13 mouse cellular contexts compared by ENCODE assay signal in the genomic region with DNA sequence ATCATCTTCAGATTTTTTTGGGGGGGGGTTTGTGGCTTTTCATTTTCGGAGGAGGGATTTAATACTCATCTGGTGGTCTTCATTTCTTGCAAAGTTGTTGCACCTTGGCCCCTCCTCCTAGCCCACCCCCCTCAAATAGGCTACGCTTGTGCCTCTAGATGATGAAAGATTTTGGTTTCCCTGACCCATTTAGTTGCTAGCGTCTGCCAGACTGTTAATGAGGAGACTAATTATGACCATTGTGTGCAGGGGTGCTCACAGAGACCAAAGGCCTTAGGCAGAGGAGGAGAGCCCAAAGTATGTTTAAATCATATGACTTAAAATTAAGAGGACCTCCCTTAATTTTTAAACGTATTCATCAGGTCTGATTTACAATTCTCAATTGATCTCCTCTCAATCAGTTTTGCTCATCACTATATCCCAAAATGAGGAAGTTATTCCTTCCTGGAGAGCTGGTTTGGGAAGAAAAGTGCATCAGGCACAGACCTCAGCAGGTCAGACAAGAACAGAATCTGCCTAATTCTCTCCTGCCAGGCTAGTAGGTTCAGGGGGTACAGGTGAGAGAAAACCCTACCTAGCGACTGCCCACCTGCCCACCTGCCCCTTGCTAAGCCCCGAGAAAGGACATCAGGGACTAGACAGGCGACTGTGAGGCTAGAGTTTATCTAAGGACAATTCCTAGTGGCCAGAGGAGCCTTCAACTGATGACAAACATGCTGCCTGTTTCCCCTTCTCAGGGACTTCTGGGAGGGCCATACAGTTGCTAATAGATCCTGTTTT.
DNase-seq lines count a peak whose midpoint lies in the region; ATAC-seq and TF ChIP-seq lines count a peak whose summit lies in the region.
"Had no signal": no experiment of that assay in that cellular context is flagged by ENCODE, and none has a peak within 500 bp of the region (broad histone marks: within the 10 kb centered on the region; RNA-seq: fewer than 3 reads in every experiment).

No protein-coding gene starts in this region.

- no peaks in the 10 kb centered on the region for H3K9me3 ChIP-seq in forebrain, embryonic 10.5 days
- H3K9me3 ChIP-seq in hindbrain, embryonic 13.5 days: no peaks in the 10 kb centered on the region
- no peaks in the 10 kb centered on the region for H3K9me3 ChIP-seq in midbrain, embryonic 14.5 days (ENCODE audit: control insufficient read depth, low read length)
- no peaks in the 10 kb centered on the region for H3K9me3 ChIP-seq in intestine, embryonic 16.5 days (ENCODE audit: control insufficient read depth, low read length)
- H3K9me3 ChIP-seq in kidney, embryonic 15.5 days (replicated peaks): no peaks in the 10 kb centered on the region
- H3K9me3 ChIP-seq: lung, embryonic 15.5 days had no signal

- no peak for ATAC-seq in hindbrain, embryonic 13.5 days (ENCODE audit: low FRiP score)
- no peak for ATAC-seq in midbrain, embryonic 14.5 days (ENCODE audit: low FRiP score, low TSS enrichment)
- no peak for ATAC-seq in intestine, embryonic 16.5 days
- no peak for ATAC-seq in kidney, embryonic 15.5 days (replicated peaks; ENCODE audit: low FRiP score)

- DNase-seq in brain, embryonic 14.5 days (ENCODE audit: low read depth): peak; percentile 83
- DNase-seq in forebrain, embryonic 10.5 days (ENCODE audit: extremely low spot score, low spot score): no peak
- DNase-seq in midbrain, embryonic 14.5 days: no peak
- no peak for DNase-seq in urinary bladder, postnatal 4 days (ENCODE audit: low spot score in 2 of 2)
- DNase-seq: adrenal gland, adult 8-10 months; heart, adult 18-20 months; kidney, postnatal 25 days; left cerebral cortex, postnatal 4 days; thymus, adult 18-20 months had no signal

- peaks cover 41% of the 10 kb centered on the region for H3K27me3 ChIP-seq in forebrain, embryonic 10.5 days (ENCODE audit: poor library complexity, severe bottlenecking)
- H3K27me3 ChIP-seq in hindbrain, embryonic 13.5 days: peaks cover 8% of the 10 kb centered on the region; the same call in 1 of the 2 replicates
- no peaks in the 10 kb centered on the region for H3K27me3 ChIP-seq in midbrain, embryonic 14.5 days (ENCODE audit: control insufficient read depth, insufficient read depth, low read length)
- no peaks in the 10 kb centered on the region; the same call in 1 of the 2 replicates for H3K27me3 ChIP-seq in intestine, embryonic 16.5 days (replicated peaks; ENCODE audit: control insufficient read depth, insufficient read depth, low read length)
- peaks cover 86% of the 10 kb centered on the region for H3K27me3 ChIP-seq in kidney, embryonic 15.5 days

- TF ChIP-seq CTCF in brain, embryonic 14.5 days (IDR thresholded peaks at IDR 0.05; ENCODE audit: borderline replicate concordance, extremely low read depth, insufficient read depth, insufficient read length): no peak

- TF ChIP-seq POLR2A in brain, embryonic 14.5 days (IDR thresholded peaks at IDR 0.05; ENCODE audit: borderline replicate concordance, extremely low read depth, insufficient read depth, insufficient read length, poor library complexity, severe bottlenecking): no peak

- H3K4me2 ChIP-seq in hindbrain, embryonic 13.5 days: peak overlapping the region; percentile 71; the same call in 1 of the 2 replicates
- peak overlapping the region; percentile 81 for H3K4me2 ChIP-seq in midbrain, embryonic 14.5 days (ENCODE audit: low read length)
- no peak overlapping the region for H3K4me2 ChIP-seq in intestine, embryonic 16.5 days (ENCODE audit: low read depth, low read length)
- no peak overlapping the region for H3K4me2 ChIP-seq in kidney, embryonic 15.5 days

- peak overlapping the region; percentile 63 for H3K4me3 ChIP-seq in forebrain, embryonic 10.5 days
- H3K4me3 ChIP-seq in hindbrain, embryonic 13.5 days: no peak overlapping the region
- no peak overlapping the region for H3K4me3 ChIP-seq in midbrain, embryonic 14.5 days (replicated peaks; ENCODE audit: low read depth, low read length)
- H3K4me3 ChIP-seq in intestine, embryonic 16.5 days (ENCODE audit: low read length): no peak overlapping the region
- no peak overlapping the region for H3K4me3 ChIP-seq in kidney, embryonic 15.5 days (replicated peaks)
- H3K4me3 ChIP-seq: lung, embryonic 15.5 days had no signal

- peaks cover 69% of the 10 kb centered on the region for H3K4me1 ChIP-seq in forebrain, embryonic 10.5 days
- H3K4me1 ChIP-seq in hindbrain, embryonic 13.5 days (replicated peaks): peaks cover 47% of the 10 kb centered on the region
- peaks cover 27% of the 10 kb centered on the region for H3K4me1 ChIP-seq in midbrain, embryonic 14.5 days (ENCODE audit: control insufficient read depth, insufficient read depth, low read length)
- H3K4me1 ChIP-seq in intestine, embryonic 16.5 days (ENCODE audit: control insufficient read depth, insufficient read depth, low read length): peaks cover 16% of the 10 kb centered on the region
- H3K4me1 ChIP-seq in kidney, embryonic 15.5 days: peaks cover 29% of the 10 kb centered on the region

- H3K36me3 ChIP-seq in forebrain, embryonic 10.5 days (replicated peaks): no peaks in the 10 kb centered on the region; the same call in 1 of the 2 replicates
- no peaks in the 10 kb centered on the region for H3K36me3 ChIP-seq in hindbrain, embryonic 13.5 days
- H3K36me3 ChIP-seq in midbrain, embryonic 14.5 days (ENCODE audit: control insufficient read depth, insufficient read depth, low read length): no peaks in the 10 kb centered on the region
- no peaks in the 10 kb centered on the region for H3K36me3 ChIP-seq in intestine, embryonic 16.5 days (ENCODE audit: control insufficient read depth, insufficient read depth, low read length)
- no peaks in the 10 kb centered on the region for H3K36me3 ChIP-seq in kidney, embryonic 15.5 days
- H3K36me3 ChIP-seq: lung, embryonic 15.5 days had no signal

- H3K27ac ChIP-seq in forebrain, embryonic 10.5 days: peak overlapping the region; percentile 89
- H3K27ac ChIP-seq in hindbrain, embryonic 13.5 days: peak overlapping the region; percentile 88
- H3K27ac ChIP-seq in midbrain, embryonic 14.5 days (replicated peaks; ENCODE audit: low read depth, low read length): peak overlapping the region; percentile 88; the same call in 1 of the 2 replicates
- H3K27ac ChIP-seq in intestine, embryonic 16.5 days (ENCODE audit: low read length): no peak overlapping the region
- no peak overlapping the region for H3K27ac ChIP-seq in kidney, embryonic 15.5 days
- H3K27ac ChIP-seq: lung, embryonic 15.5 days had no signal

- WGBS in forebrain, embryonic 10.5 days: 17% methylated on average over 7 of the region's 7 CpGs
- WGBS in hindbrain, embryonic 13.5 days: 25% methylated on average over 7 of the region's 7 CpGs
- 26% methylated on average over 7 of the region's 7 CpGs for WGBS in midbrain, embryonic 14.5 days
- WGBS in intestine, embryonic 16.5 days: 29% methylated on average over 7 of the region's 7 CpGs
- WGBS in kidney, embryonic 15.5 days: 30% methylated on average over 7 of the region's 7 CpGs

- H3K9ac ChIP-seq in hindbrain, embryonic 13.5 days: peak overlapping the region; percentile 62; the same call in 1 of the 2 replicates
- no peak overlapping the region for H3K9ac ChIP-seq in midbrain, embryonic 14.5 days (replicated peaks; ENCODE audit: low read length)
- H3K9ac ChIP-seq in intestine, embryonic 16.5 days (ENCODE audit: low read depth, low read length): no peak overlapping the region
- no peak overlapping the region for H3K9ac ChIP-seq in kidney, embryonic 15.5 days
- H3K9ac ChIP-seq: lung, embryonic 15.5 days had no signal

Comparison
In these comparisons a context has a peak if more than half of its experiments do, and no peak if none do; other contexts are left out.
1. H3K27ac ChIP-seq: peak in forebrain, embryonic 10.5 days (single experiment), hindbrain, embryonic 13.5 days (single experiment) and midbrain, embryonic 14.5 days (single experiment); none in intestine, embryonic 16.5 days (single experiment) and kidney, embryonic 15.5 days (single experiment).
2. H3K4me2 ChIP-seq: peak in hindbrain, embryonic 13.5 days (single experiment) and midbrain, embryonic 14.5 days (single experiment); none in intestine, embryonic 16.5 days (single experiment) and kidney, embryonic 15.5 days (single experiment).